Mouse (Mus musculus) liver, embryonic 14.5 days (tissue): ENCODE results near the gene Nabp2. TPM values are rescaled to one million over a fixed set of nuclear protein-coding genes. Genes with fewer than 3 reads are reported as not detected.

Source experiments
- ATAC-seq: fragments of 200-750 bp; cut with Nextera tagmentation; 2 replicates; pipeline ENCODE4 v1.8.0; 2017; ENCODE audit warnings: moderate number of reproducible peaks, mild to moderate bottlenecking, moderate library complexity; ENCODE audit not compliant: insufficient read depth
- DNase-seq, 3 experiments: peaks; one replicate each; pipeline ENCODE4 v3.0.0-alpha.2; 2012 to 2013; ENCODE audit warnings: low read depth in 3 of 3, low spot score in 3 of 3
- H3K27ac ChIP-seq: fragments of 300-500 bp; sonication (generic); 2 replicates; pipeline ENCODE4 v1.5.1; 2014; ENCODE audit warnings: moderate library complexity, mild to moderate bottlenecking, control low read depth, inconsistent platforms
- H3K27me3 ChIP-seq: fragments of 300-500 bp; sonication (generic); 2 replicates; pipeline ENCODE4 v1.6.1; 2014; ENCODE audit warnings: mild to moderate bottlenecking, low read length, moderate library complexity; ENCODE audit not compliant: control insufficient read depth, insufficient read depth
- H3K36me3 ChIP-seq: fragments of 300-500 bp; sonication (generic); replicated peaks from 2 replicates; pipeline ENCODE4 v1.6.1; 2014; ENCODE audit warnings: low read depth; ENCODE audit not compliant: control insufficient read depth, insufficient read depth
- H3K4me1 ChIP-seq, 2 experiments: fragments of 200-500 bp in 1 of 2; fragments of 300-500 bp in 1 of 2; sonication (generic) in 1 of 2; replicated peaks; 2 replicates each; pipeline ENCODE4 v1.6.1; 2012 to 2014; ENCODE audit warnings: antibody characterized with exemption in 1 of 2, inconsistent platforms in 1 of 2, low read length in 1 of 2; ENCODE audit not compliant: control insufficient read depth in 2 of 2, insufficient read depth in 2 of 2
- H3K4me2 ChIP-seq: fragments of 300-500 bp; sonication (generic); 2 replicates; pipeline ENCODE4 v1.6.1; 2014; ENCODE audit warnings: low read depth, mild to moderate bottlenecking, control low read depth, moderate library complexity
- H3K4me3 ChIP-seq, 2 experiments: fragments of 200-500 bp in 1 of 2; fragments of 300-500 bp in 1 of 2; sonication (generic) in 1 of 2; 2 replicates each; pipeline ENCODE4 v1.5.1; 2012 to 2014; ENCODE audit warnings: low read depth in 2 of 2, low read length in 2 of 2, mild to moderate bottlenecking in 2 of 2, control low read depth in 1 of 2, inconsistent platforms in 1 of 2, moderate library complexity in 1 of 2; ENCODE audit not compliant: insufficient read depth in 1 of 2
- H3K9ac ChIP-seq: fragments of 300-500 bp; sonication (generic); replicated peaks from 2 replicates; pipeline ENCODE4 v1.6.1; 2014; ENCODE audit warnings: mild to moderate bottlenecking, control low read depth, moderate library complexity
- H3K9me3 ChIP-seq: fragments of 300-500 bp; sonication (generic); 2 replicates; pipeline ENCODE4 v1.6.1; 2016; ENCODE audit warnings: low read length, mixed read lengths; ENCODE audit not compliant: control insufficient read depth
- CTCF ChIP-seq: IDR thresholded peaks from 2 replicates; pipeline ENCODE4 v1.5.1; 2016; ENCODE audit warnings: antibody characterized with exemption, low read depth, control low read depth
- EP300 ChIP-seq: IDR thresholded peaks from 2 replicates; pipeline ENCODE4 v1.6.1; 2016; ENCODE audit warnings: antibody characterized with exemption, low read depth
- WGBS: fragments of 180-500 bp; shearing (Covaris S2); extraction: QIAGEN DNeasy Blood & Tissue Kit; methylation state at CpG from one replicate; pipeline ENCODE4 v1.1.7; 2014; ENCODE audit not compliant: insufficient replicate concordance; 5-methylcytosine and 5-hydroxymethylcytosine counted together
- polyA plus RNA-seq, 2 experiments: library from polyadenylated mRNA; depleted of rRNA in 1 of 2; stranded (reverse) in 1 of 2; unstranded in 1 of 2; fragments of >200 nt; fragmentation: Nextera tagmentation in 1 of 2; extraction: Ambion mirVana in 1 of 2; gene quantifications; 2 replicates each; pipeline versions ENCODE4 v1.2.1 to v1.2.3; 2012 to 2014

Nabp2 gene
- polyA plus RNA-seq, 2 experiments, result 24.2 to 45.4 TPM

GRCm38 (mm10) chr10:128433417-128433816 is 22.1 kb upstream of the Nabp2 start:
- H3K4me1 ChIP-seq, result no peaks in the 10 kb centered on the region
- peaks cover 16% of the 10 kb centered on the region for H3K36me3 ChIP-seq
- DNase-seq, result no peak
- H3K9ac ChIP-seq, result no peak overlapping the region
- WGBS, result 81% methylated on average over 2 of the region's 2 CpGs
- ATAC-seq, result no peak
- H3K27ac ChIP-seq, result no peak overlapping the region
- no peak overlapping the region for H3K4me2 ChIP-seq
- no peak overlapping the region for H3K4me3 ChIP-seq
- TF ChIP-seq CTCF, result no peak
- no peak for TF ChIP-seq EP300
- no peaks in the 10 kb centered on the region for H3K9me3 ChIP-seq
- no peaks in the 10 kb centered on the region for H3K27me3 ChIP-seq

GRCm38 (mm10) chr10:128429454-128429853 is 18.2 kb upstream of the Nabp2 start:
- Histone ChIP-seq H3K4me1 (no peaks in the 10 kb centered on the region), H3K27me3 (no peaks in the 10 kb centered on the region), H3K4me3 (no peak overlapping the region), H3K9me3 (no peaks in the 10 kb centered on the region), H3K4me2 (no peak overlapping the region), H3K9ac (no peak overlapping the region), H3K27ac (no peak overlapping the region), H3K36me3 (peaks cover 5% of the 10 kb centered on the region)
- no peak for ATAC-seq
- WGBS, result 73% methylated on average over 4 of the region's 4 CpGs
- no peak for DNase-seq
- TF ChIP-seq EP300 (no peak), CTCF (no peak)

- Histone ChIP-seq H3K4me3 (no peak overlapping the region), H3K9me3 (no peaks in the 10 kb centered on the region), H3K4me2 (no peak overlapping the region), H3K27ac (no peak overlapping the region), H3K9ac (no peak overlapping the region), H3K4me1 (no peaks in the 10 kb centered on the region), H3K27me3 (no peaks in the 10 kb centered on the region), H3K36me3 (peaks cover 5% of the 10 kb centered on the region)
- DNase-seq, result no peak
- TF ChIP-seq EP300 (no peak), CTCF (no peak)
- ATAC-seq, result no peak
- WGBS, result 68% methylated on average over 5 of the region's 5 CpGs
These were observed 17.8 kb upstream of the Nabp2 start for GRCm38 (mm10) chr10:128429052-128429451.

- H3K27ac ChIP-seq, result no peak overlapping the region
- H3K4me2 ChIP-seq, result no peak overlapping the region
- 72% methylated on average over 3 of the region's 3 CpGs for WGBS
- H3K36me3 ChIP-seq, result peaks cover 5% of the 10 kb centered on the region
- no peaks in the 10 kb centered on the region for H3K4me1 ChIP-seq
- DNase-seq (no peak), ATAC-seq (no peak)
- no peaks in the 10 kb centered on the region for H3K9me3 ChIP-seq
- no peak for TF ChIP-seq EP300
- no peak for TF ChIP-seq CTCF
- H3K27me3 ChIP-seq, result no peaks in the 10 kb centered on the region
- H3K9ac ChIP-seq, result no peak overlapping the region
- no peak overlapping the region for H3K4me3 ChIP-seq
These were observed 14.0 kb upstream of the Nabp2 start for GRCm38 (mm10) chr10:128425260-128425659.

- no peak for DNase-seq
- Histone ChIP-seq H3K27ac (no peak overlapping the region), H3K9me3 (no peaks in the 10 kb centered on the region), H3K4me1 (no peaks in the 10 kb centered on the region), H3K4me2 (no peak overlapping the region), H3K4me3 (no peak overlapping the region), H3K36me3 (peaks cover 5% of the 10 kb centered on the region), H3K27me3 (no peaks in the 10 kb centered on the region), H3K9ac (no peak overlapping the region)
- TF ChIP-seq CTCF, result no peak
- no peak for TF ChIP-seq EP300
- ATAC-seq, result peak; percentile 45; the same call in 1 of the 2 replicates
- 13% methylated on average over 7 of the region's 7 CpGs for WGBS
These were observed 13.3 kb upstream of the Nabp2 start for GRCm38 (mm10) chr10:128424604-128425003.
